Mouse (Mus musculus): ENCODE measurements around the gene Traf7. TPM values are rescaled to one million over a fixed set of nuclear protein-coding genes. Genes with fewer than 3 reads are reported as not detected.

Gene Traf7
- polyA plus RNA-seq (2015; fragmentation: Nextera tagmentation; extraction: Ambion mirVana): 59.4 and 67.3 TPM in 2 replicates

DNA sequence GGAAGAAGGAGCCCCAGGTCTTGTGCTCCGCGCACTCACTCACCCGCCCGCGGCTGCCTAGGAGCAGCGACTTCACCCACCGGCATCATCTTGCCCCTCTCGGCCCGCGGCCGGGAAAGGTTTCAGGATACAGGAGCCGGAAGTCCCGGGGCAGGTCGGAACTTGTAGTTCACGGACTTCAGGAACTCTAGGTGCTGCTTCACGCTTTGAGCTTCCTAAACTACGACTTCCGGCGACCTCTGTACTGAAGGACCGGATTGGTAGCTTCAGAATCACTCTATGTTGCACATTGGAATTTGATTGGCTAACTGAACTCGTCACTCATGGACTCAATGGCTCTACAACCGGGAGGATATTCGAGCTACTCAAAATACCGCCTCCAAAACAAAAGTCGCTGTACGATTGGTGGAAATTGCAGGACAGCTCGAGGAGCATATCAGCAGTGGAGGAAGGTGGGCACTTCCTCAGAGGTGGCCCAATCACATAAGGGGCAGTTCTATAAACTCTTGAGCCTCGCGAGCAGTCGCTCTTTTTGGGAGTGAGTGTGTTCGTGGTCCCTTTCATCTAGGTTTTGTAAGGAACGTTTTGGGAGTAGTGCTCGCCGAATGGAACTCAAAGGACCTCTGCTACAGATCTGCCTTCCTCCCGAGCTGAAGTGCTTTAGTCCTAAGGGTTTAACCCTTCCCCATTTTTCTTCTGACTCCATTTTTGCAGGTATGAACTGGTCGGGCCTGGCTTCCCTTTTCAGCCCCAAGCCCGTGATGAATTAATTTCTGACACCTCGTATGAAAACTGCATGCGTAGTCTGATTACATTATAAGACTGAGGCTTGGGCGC, at the start of gene Traf7:
Traf7 (minus strand) TSS at position 216 of the 837 bp plus-strand sequence.
- peak; percentile 98 for ATAC-seq (replicated peaks; ENCODE audit: low FRiP score, low read depth)
- peak; percentile 100 for DNase-seq (ENCODE audit: low spot score)
- Histone ChIP-seq H3K27ac (peak within 1 kb of the TSS; percentile 75), H3K4me1 (replicated peaks; ENCODE audit: insufficient read depth, low read length) (peaks cover 16% of the 10 kb centered on the region), H3K4me2 (ENCODE audit: low read length) (peak within 1 kb of the TSS; percentile 72), H3K9me3 (replicated peaks; ENCODE audit: low read length) (no peaks in the 10 kb centered on the region), H3K27me3 (ENCODE audit: insufficient read depth, low read length) (no peaks in the 10 kb centered on the region), H3K4me3 (replicated peaks; ENCODE audit: low read depth, low read length) (peak within 1 kb of the TSS; percentile 73), H3K36me3 (ENCODE audit: insufficient read depth, low read length) (peaks cover under 1% of the 10 kb centered on the region; the same call in 1 of the 2 replicates), H3K9ac (ENCODE audit: low read depth, low read length) (peak within 1 kb of the TSS; percentile 78)
- WGBS: under 1% methylated on average over 40 of the region's 40 CpGs
- no peak for TF ChIP-seq CTCF (IDR thresholded peaks at IDR 0.05; ENCODE audit: low read depth)

DNA sequence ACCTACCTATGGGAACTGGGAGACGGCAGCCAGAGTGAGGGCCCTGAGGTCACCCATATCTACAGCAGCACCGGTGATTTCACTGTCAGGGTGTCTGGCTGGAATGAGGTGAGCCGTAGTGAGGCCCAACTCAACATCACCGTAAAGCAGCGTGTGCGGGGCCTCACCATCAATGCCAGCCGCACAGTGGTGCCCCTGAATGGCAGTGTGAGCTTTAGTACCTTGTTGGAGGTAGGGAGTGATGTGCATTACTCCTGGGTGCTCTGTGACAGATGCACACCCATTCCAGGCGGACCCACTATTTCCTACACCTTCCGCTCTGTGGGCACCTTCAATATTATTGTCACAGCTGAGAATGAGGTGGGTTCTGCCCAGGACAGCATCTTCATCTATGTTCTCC, 46.1 kb upstream of the Traf7 start:
- Histone ChIP-seq H3K9me3 (replicated peaks; ENCODE audit: low read length) (no peaks in the 10 kb centered on the region), H3K4me3 (replicated peaks; ENCODE audit: low read depth, low read length) (no peak overlapping the region), H3K27ac (no peak overlapping the region), H3K36me3 (ENCODE audit: insufficient read depth, low read length) (peaks cover 59% of the 10 kb centered on the region), H3K9ac (ENCODE audit: low read depth, low read length) (no peak overlapping the region), H3K27me3 (ENCODE audit: insufficient read depth, low read length) (no peaks in the 10 kb centered on the region), H3K4me2 (ENCODE audit: low read length) (no peak overlapping the region), H3K4me1 (replicated peaks; ENCODE audit: insufficient read depth, low read length) (no peaks in the 10 kb centered on the region)
- ATAC-seq (replicated peaks; ENCODE audit: low FRiP score, low read depth) (no peak), DNase-seq (ENCODE audit: low spot score) (no peak)
- WGBS: 95% methylated on average over 9 of the region's 9 CpGs
- TF ChIP-seq CTCF (IDR thresholded peaks at IDR 0.05; ENCODE audit: low read depth): no peak

DNA sequence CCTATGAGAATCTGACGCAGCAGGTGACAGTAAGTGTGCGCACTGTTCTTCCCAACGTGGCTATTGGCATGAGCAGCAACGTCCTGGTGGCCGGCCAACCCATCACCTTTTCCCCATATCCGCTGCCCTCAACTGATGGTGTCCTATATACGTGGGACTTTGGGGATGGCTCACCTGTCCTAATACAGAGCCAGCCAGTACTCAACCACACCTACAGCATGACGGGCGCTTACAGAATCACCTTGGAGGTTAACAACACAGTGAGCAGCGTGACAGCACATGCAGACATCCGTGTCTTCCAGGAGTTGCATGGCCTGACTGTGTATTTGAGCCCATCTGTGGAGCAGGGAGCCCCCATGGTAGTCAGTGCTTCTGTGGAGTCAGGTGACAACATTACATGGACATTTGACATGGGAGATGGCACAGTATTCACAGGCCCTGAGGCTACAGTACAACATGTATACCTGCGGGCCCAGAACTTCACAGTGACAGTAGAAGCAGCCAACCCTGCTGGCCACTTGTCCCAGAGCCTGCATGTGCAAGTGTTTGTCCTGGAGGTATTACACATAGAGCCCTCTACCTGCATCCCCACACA, 45.0 kb upstream of the Traf7 start:
- no peak for ATAC-seq (replicated peaks; ENCODE audit: low FRiP score, low read depth)
- H3K4me1 ChIP-seq (replicated peaks; ENCODE audit: insufficient read depth, low read length): no peaks in the 10 kb centered on the region
- H3K9me3 ChIP-seq (replicated peaks; ENCODE audit: low read length): no peaks in the 10 kb centered on the region
- no peak for DNase-seq (ENCODE audit: low spot score)
- H3K36me3 ChIP-seq (ENCODE audit: insufficient read depth, low read length): peaks cover 58% of the 10 kb centered on the region
- WGBS: 97% methylated on average over 12 of the region's 12 CpGs
- H3K4me3 ChIP-seq (replicated peaks; ENCODE audit: low read depth, low read length): no peak overlapping the region
- H3K9ac ChIP-seq (ENCODE audit: low read depth, low read length): no peak overlapping the region
- H3K27me3 ChIP-seq (ENCODE audit: insufficient read depth, low read length): no peaks in the 10 kb centered on the region
- no peak for TF ChIP-seq CTCF (IDR thresholded peaks at IDR 0.05; ENCODE audit: low read depth)
- no peak overlapping the region for H3K27ac ChIP-seq
- no peak overlapping the region for H3K4me2 ChIP-seq (ENCODE audit: low read length)

DNA sequence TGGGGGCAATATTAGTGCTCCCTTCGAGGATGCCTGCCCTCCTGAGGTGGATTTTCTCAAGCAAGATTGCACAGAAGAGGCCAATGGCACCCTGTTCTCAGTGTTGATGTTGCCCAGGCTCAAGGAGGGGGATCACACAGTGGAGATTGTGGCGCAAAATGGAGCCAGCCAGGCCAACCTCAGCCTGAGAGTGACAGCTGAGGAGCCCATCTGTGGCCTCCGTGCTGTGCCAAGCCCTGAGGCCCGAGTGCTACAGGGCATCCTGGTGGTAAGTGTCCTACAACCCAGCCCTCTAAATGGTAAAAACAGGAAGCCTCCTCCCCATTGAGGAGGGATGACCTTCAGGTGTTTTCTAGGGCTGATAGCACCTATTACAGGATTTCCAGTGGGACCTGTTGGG, 42.1 kb upstream of the Traf7 start:
- H3K27ac ChIP-seq: no peak overlapping the region
- no peak for ATAC-seq (replicated peaks; ENCODE audit: low FRiP score, low read depth)
- no peaks in the 10 kb centered on the region for H3K9me3 ChIP-seq (replicated peaks; ENCODE audit: low read length)
- no peak for TF ChIP-seq CTCF (IDR thresholded peaks at IDR 0.05; ENCODE audit: low read depth)
- H3K4me2 ChIP-seq (ENCODE audit: low read length): no peak overlapping the region
- no peaks in the 10 kb centered on the region for H3K4me1 ChIP-seq (replicated peaks; ENCODE audit: insufficient read depth, low read length)
- no peaks in the 10 kb centered on the region for H3K27me3 ChIP-seq (ENCODE audit: insufficient read depth, low read length)
- no peak overlapping the region for H3K4me3 ChIP-seq (replicated peaks; ENCODE audit: low read depth, low read length)
- no peak for DNase-seq (ENCODE audit: low spot score)
- 90% methylated on average over 4 of the region's 4 CpGs for WGBS
- peaks cover 50% of the 10 kb centered on the region; the same call in 1 of the 2 replicates for H3K36me3 ChIP-seq (ENCODE audit: insufficient read depth, low read length)
- no peak overlapping the region for H3K9ac ChIP-seq (ENCODE audit: low read depth, low read length)

DNA sequence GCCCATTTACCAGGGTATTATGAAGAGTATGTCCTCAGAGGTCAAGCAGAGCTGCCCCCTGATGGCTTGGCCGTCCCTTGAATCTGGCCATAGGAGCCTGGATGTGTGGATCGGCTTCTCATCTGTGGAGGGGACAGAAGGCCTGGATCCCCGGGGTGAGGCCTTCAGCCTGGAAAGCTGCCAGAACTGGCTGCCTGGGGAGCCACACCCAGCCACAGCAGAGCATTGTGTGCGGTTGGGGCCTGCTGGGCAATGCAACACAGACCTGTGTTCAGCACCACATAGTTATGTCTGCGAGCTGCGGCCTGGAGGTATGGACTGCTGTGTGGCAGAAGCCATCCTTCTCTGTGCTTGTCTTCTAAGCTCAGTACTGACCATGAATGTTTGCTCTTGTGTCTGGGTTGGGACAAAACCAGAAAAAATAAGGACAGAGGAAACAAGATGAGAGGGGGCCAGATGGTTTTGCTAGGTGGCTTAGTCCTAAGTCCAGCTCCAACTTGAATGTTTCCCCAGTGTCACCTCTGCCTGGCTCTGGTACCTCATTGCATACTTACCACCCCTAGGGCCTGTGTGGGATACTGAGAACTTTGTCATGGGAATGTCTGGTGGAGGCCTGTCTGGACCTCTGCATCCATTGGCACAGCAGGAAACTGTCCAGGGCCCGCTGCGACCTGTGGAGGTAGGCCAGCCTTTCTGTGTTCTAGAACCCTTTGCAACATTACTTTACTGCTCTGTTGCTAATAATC, 39.5 kb upstream of the Traf7 start:
- H3K9ac ChIP-seq (ENCODE audit: low read depth, low read length): 0 out of 2 replicates have a peak overlapping the region, but pooled peaks have one; percentile 6
- WGBS: 58% methylated on average over 8 of the region's 8 CpGs
- no peaks in the 10 kb centered on the region for H3K4me1 ChIP-seq (replicated peaks; ENCODE audit: insufficient read depth, low read length)
- H3K36me3 ChIP-seq (ENCODE audit: insufficient read depth, low read length): peaks cover 48% of the 10 kb centered on the region; the same call in 1 of the 2 replicates
- no peak for DNase-seq (ENCODE audit: low spot score)
- no peaks in the 10 kb centered on the region for H3K9me3 ChIP-seq (replicated peaks; ENCODE audit: low read length)
- no peak overlapping the region for H3K4me3 ChIP-seq (replicated peaks; ENCODE audit: low read depth, low read length)
- H3K27ac ChIP-seq: no peak overlapping the region
- no peaks in the 10 kb centered on the region for H3K27me3 ChIP-seq (ENCODE audit: insufficient read depth, low read length)
- ATAC-seq (replicated peaks; ENCODE audit: low FRiP score, low read depth): no peak
- TF ChIP-seq CTCF (IDR thresholded peaks at IDR 0.05; ENCODE audit: low read depth): no peak
- H3K4me2 ChIP-seq (ENCODE audit: low read length): no peak overlapping the region

DNA sequence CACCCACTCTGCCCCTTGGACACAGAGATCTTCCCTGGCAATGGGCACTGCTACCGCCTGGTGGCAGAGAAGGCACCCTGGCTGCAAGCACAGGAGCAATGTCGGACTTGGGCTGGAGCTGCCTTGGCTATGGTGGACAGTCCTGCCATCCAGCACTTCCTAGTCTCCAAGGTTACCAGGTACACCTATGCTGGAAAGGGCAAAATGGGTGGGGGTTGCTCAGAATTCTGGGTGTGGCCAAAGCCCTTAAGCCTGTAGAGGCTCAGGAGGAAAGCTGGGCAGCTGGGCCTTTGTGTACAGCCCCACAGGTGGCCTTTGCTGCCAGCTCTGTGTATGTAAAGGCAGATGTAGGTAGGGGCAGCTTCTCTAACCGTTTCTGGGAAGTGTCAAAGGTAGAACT, 38.1 kb upstream of the Traf7 start:
- no peak overlapping the region for H3K27ac ChIP-seq
- H3K4me2 ChIP-seq (ENCODE audit: low read length): no peak overlapping the region
- no peaks in the 10 kb centered on the region for H3K27me3 ChIP-seq (ENCODE audit: insufficient read depth, low read length)
- no peak for ATAC-seq (replicated peaks; ENCODE audit: low FRiP score, low read depth)
- DNase-seq (ENCODE audit: low spot score): no peak
- no peak for TF ChIP-seq CTCF (IDR thresholded peaks at IDR 0.05; ENCODE audit: low read depth)
- no peak overlapping the region for H3K4me3 ChIP-seq (replicated peaks; ENCODE audit: low read depth, low read length)
- H3K9ac ChIP-seq (ENCODE audit: low read depth, low read length): no peak overlapping the region
- H3K9me3 ChIP-seq (replicated peaks; ENCODE audit: low read length): no peaks in the 10 kb centered on the region
- H3K36me3 ChIP-seq (ENCODE audit: insufficient read depth, low read length): peaks cover 34% of the 10 kb centered on the region; the same call in 1 of the 2 replicates
- 84% methylated on average over 3 of the region's 3 CpGs for WGBS
- H3K4me1 ChIP-seq (replicated peaks; ENCODE audit: insufficient read depth, low read length): no peaks in the 10 kb centered on the region

Measured in kidney, postnatal 0 days (tissue).